17 mouse cellular contexts compared by ENCODE assay signal in genomic region chr1:36401509-36401908, GRCm38 (mm10). TPM values are rescaled to one million over a fixed set of nuclear protein-coding genes. Genes with fewer than 3 reads are reported as not detected.
A peak's percentile ranks its signal among the peaks of the same experiment; 100 is the strongest.
DNase-seq lines count a peak whose midpoint lies in the region; ATAC-seq and TF ChIP-seq lines count a peak whose summit lies in the region.
"Had no signal": no experiment of that assay in that cellular context is flagged by ENCODE, and none has a peak within 500 bp of the region (broad histone marks: within the 10 kb centered on the region; RNA-seq: fewer than 3 reads in every experiment).

No protein-coding gene starts in this region.

- no peak overlapping the region for H3K4me3 ChIP-seq in hindbrain, embryonic 13.5 days
- no peak overlapping the region for H3K4me3 ChIP-seq in hindbrain, embryonic 10.5 days
- H3K4me3 ChIP-seq in forebrain, embryonic 14.5 days (ENCODE audit: low read depth, low read length), result no peak overlapping the region
- H3K4me3 ChIP-seq in midbrain, embryonic 13.5 days (replicated peaks), result no peak overlapping the region
- H3K4me3 ChIP-seq in lung, postnatal 0 days (ENCODE audit: low read depth, low read length), result no peak overlapping the region
- H3K4me3 ChIP-seq: embryonic facial prominence, embryonic 15.5 days had no signal

- DNase-seq in hindbrain, embryonic 10.5 days (ENCODE audit: low spot score), result no peak
- DNase-seq in brain, adult 2 months (ENCODE audit: low read depth, low spot score), result peak; percentile 77
- DNase-seq in forebrain, embryonic 14.5 days (ENCODE audit: low spot score), result peak; percentile 88
- no peak for DNase-seq in lung, postnatal 0 days (ENCODE audit: low spot score)
- DNase-seq in thymus, postnatal 10 days (ENCODE audit: low spot score in 2 of 2), result no peak
- DNase-seq in adrenal gland, postnatal 14 days, result no peak
- DNase-seq: adrenal gland, adult 2 months; cerebellum, postnatal 36 days; liver; lung, adult 2 months had no signal

- peak overlapping the region; percentile 35 for H3K27ac ChIP-seq in hindbrain, embryonic 13.5 days
- no peak overlapping the region for H3K27ac ChIP-seq in hindbrain, embryonic 10.5 days
- peak overlapping the region; percentile 66; the same call in 1 of the 2 replicates for H3K27ac ChIP-seq in forebrain, embryonic 14.5 days (ENCODE audit: low read depth, low read length)
- H3K27ac ChIP-seq in midbrain, embryonic 13.5 days, result peak overlapping the region; percentile 69
- H3K27ac ChIP-seq in lung, postnatal 0 days (ENCODE audit: low read length), result no peak overlapping the region
- H3K27ac ChIP-seq: embryonic facial prominence, embryonic 15.5 days; kidney, postnatal 0 days had no signal

- WGBS in hindbrain, embryonic 13.5 days, result 47% methylated on average over 4 of the region's 4 CpGs
- WGBS in hindbrain, embryonic 10.5 days, result 81% methylated on average over 4 of the region's 4 CpGs
- 20% methylated on average over 4 of the region's 4 CpGs for WGBS in forebrain, embryonic 14.5 days
- WGBS in midbrain, embryonic 13.5 days, result 37% methylated on average over 4 of the region's 4 CpGs
- WGBS in lung, postnatal 0 days, result 44% methylated on average over 4 of the region's 4 CpGs

- TF ChIP-seq CTCF in lung, postnatal 0 days (IDR thresholded peaks at IDR 0.05), result no peak

- H3K9me3 ChIP-seq in hindbrain, embryonic 13.5 days, result no peaks in the 10 kb centered on the region
- H3K9me3 ChIP-seq in hindbrain, embryonic 10.5 days, result no peaks in the 10 kb centered on the region
- H3K9me3 ChIP-seq in forebrain, embryonic 14.5 days (replicated peaks; ENCODE audit: control insufficient read depth, low read length), result no peaks in the 10 kb centered on the region
- no peaks in the 10 kb centered on the region for H3K9me3 ChIP-seq in midbrain, embryonic 13.5 days
- no peaks in the 10 kb centered on the region for H3K9me3 ChIP-seq in lung, postnatal 0 days (ENCODE audit: low read length)
- H3K9me3 ChIP-seq: embryonic facial prominence, embryonic 15.5 days had no signal

- no peaks in the 10 kb centered on the region for H3K36me3 ChIP-seq in hindbrain, embryonic 13.5 days
- H3K36me3 ChIP-seq in hindbrain, embryonic 10.5 days, result no peaks in the 10 kb centered on the region
- no peaks in the 10 kb centered on the region for H3K36me3 ChIP-seq in forebrain, embryonic 14.5 days (ENCODE audit: control insufficient read depth, insufficient read depth, low read length)
- H3K36me3 ChIP-seq in midbrain, embryonic 13.5 days, result no peaks in the 10 kb centered on the region
- no peaks in the 10 kb centered on the region for H3K36me3 ChIP-seq in lung, postnatal 0 days (ENCODE audit: insufficient read depth, low read length)
- H3K36me3 ChIP-seq: embryonic facial prominence, embryonic 15.5 days had no signal

- TF ChIP-seq EP300 in lung, postnatal 0 days (IDR thresholded peaks at IDR 0.05), result no peak

- H3K4me2 ChIP-seq in hindbrain, embryonic 13.5 days, result no peak overlapping the region
- H3K4me2 ChIP-seq in forebrain, embryonic 14.5 days (ENCODE audit: low read length), result no peak overlapping the region
- no peak overlapping the region for H3K4me2 ChIP-seq in midbrain, embryonic 13.5 days (replicated peaks)
- H3K4me2 ChIP-seq in lung, postnatal 0 days (replicated peaks; ENCODE audit: low read depth, low read length), result no peak overlapping the region
- H3K4me2 ChIP-seq: embryonic facial prominence, embryonic 15.5 days had no signal

- H3K27me3 ChIP-seq in hindbrain, embryonic 13.5 days, result no peaks in the 10 kb centered on the region
- H3K27me3 ChIP-seq in hindbrain, embryonic 10.5 days (ENCODE audit: insufficient read depth, poor library complexity, severe bottlenecking), result no peaks in the 10 kb centered on the region
- no peaks in the 10 kb centered on the region for H3K27me3 ChIP-seq in forebrain, embryonic 14.5 days (replicated peaks; ENCODE audit: control insufficient read depth, insufficient read depth, low read length)
- H3K27me3 ChIP-seq in midbrain, embryonic 13.5 days, result no peaks in the 10 kb centered on the region
- no peaks in the 10 kb centered on the region for H3K27me3 ChIP-seq in lung, postnatal 0 days (replicated peaks; ENCODE audit: insufficient read depth, low read length)
- H3K27me3 ChIP-seq: embryonic facial prominence, embryonic 15.5 days had no signal

- peak; percentile 71 for ATAC-seq in hindbrain, embryonic 13.5 days (ENCODE audit: low FRiP score)
- peak; percentile 86 for ATAC-seq in forebrain, embryonic 14.5 days
- ATAC-seq in midbrain, embryonic 13.5 days, result peak; percentile 90
- no peak for ATAC-seq in lung, postnatal 0 days
- ATAC-seq: intestine, embryonic 16.5 days had no signal

- H3K4me1 ChIP-seq in hindbrain, embryonic 13.5 days (replicated peaks), result peaks cover 13% of the 10 kb centered on the region
- H3K4me1 ChIP-seq in hindbrain, embryonic 10.5 days (replicated peaks), result peaks cover 4% of the 10 kb centered on the region
- H3K4me1 ChIP-seq in forebrain, embryonic 14.5 days (ENCODE audit: control insufficient read depth, insufficient read depth, low read length), result peaks cover 17% of the 10 kb centered on the region
- H3K4me1 ChIP-seq in midbrain, embryonic 13.5 days (replicated peaks), result peaks cover 18% of the 10 kb centered on the region
- no peaks in the 10 kb centered on the region for H3K4me1 ChIP-seq in lung, postnatal 0 days (ENCODE audit: insufficient read depth, low read depth, low read length)
- H3K4me1 ChIP-seq: embryonic facial prominence, embryonic 15.5 days had no signal

- no peak overlapping the region for H3K9ac ChIP-seq in hindbrain, embryonic 13.5 days
- H3K9ac ChIP-seq in forebrain, embryonic 14.5 days (ENCODE audit: low read length), result no peak overlapping the region
- no peak overlapping the region for H3K9ac ChIP-seq in midbrain, embryonic 13.5 days (replicated peaks)
- no peak overlapping the region for H3K9ac ChIP-seq in lung, postnatal 0 days (replicated peaks; ENCODE audit: low read depth)
- H3K9ac ChIP-seq: embryonic facial prominence, embryonic 15.5 days had no signal

RNA-seq across cellular contexts. Expression of gene Fer1l5, which starts 29.4 kb away (rescaled TPM):
- polyA plus RNA-seq in hindbrain, embryonic 13.5 days (2015; fragmentation: Nextera tagmentation; extraction: Ambion mirVana), result 1.6 and 2.5 TPM in 2 replicates
- 1.2 and 1.6 TPM in 2 replicates for polyA plus RNA-seq in hindbrain, embryonic 10.5 days (2016; fragmentation: Nextera tagmentation; extraction: Ambion mirVana)
- 0.98 and 1.0 TPM in 2 replicates for polyA plus RNA-seq in forebrain, embryonic 14.5 days (2014; fragmentation: Nextera tagmentation; extraction: Ambion mirVana)
- polyA plus RNA-seq in midbrain, embryonic 13.5 days (2015; fragmentation: Nextera tagmentation; extraction: Ambion mirVana), result 1.9 and 2.5 TPM in 2 replicates
- polyA plus RNA-seq in lung, postnatal 0 days (2015; fragmentation: Nextera tagmentation; extraction: Ambion mirVana), result 0.18 and 0.26 TPM in 2 replicates
- total RNA-seq in adrenal gland, postnatal 14 days (2021), result 0.11 TPM in 1 of 2 replicates, not detected in the other
- total RNA-seq: left cerebral cortex, adult 8-10 months had no signal
- polyA plus RNA-seq: spleen, adult 2 months had no signal

RNA-seq across cellular contexts. Expression of gene Kansl3, which starts 32.5 kb away (rescaled TPM):
- polyA plus RNA-seq in hindbrain, embryonic 13.5 days (2015; fragmentation: Nextera tagmentation; extraction: Ambion mirVana), result 35.9 and 38.3 TPM in 2 replicates
- 44.5 and 47.0 TPM in 2 replicates for polyA plus RNA-seq in hindbrain, embryonic 10.5 days (2016; fragmentation: Nextera tagmentation; extraction: Ambion mirVana)
- polyA plus RNA-seq in forebrain, embryonic 14.5 days (2014; fragmentation: Nextera tagmentation; extraction: Ambion mirVana), result 18.3 and 26.7 TPM in 2 replicates
- 40.6 and 41.9 TPM in 2 replicates for polyA plus RNA-seq in midbrain, embryonic 13.5 days (2015; fragmentation: Nextera tagmentation; extraction: Ambion mirVana)
- 21.3 and 23.5 TPM in 2 replicates for polyA plus RNA-seq in lung, postnatal 0 days (2015; fragmentation: Nextera tagmentation; extraction: Ambion mirVana)
- total RNA-seq in adrenal gland, postnatal 14 days (2021), result 86.5 and 103 TPM in 2 replicates

RNA-seq across cellular contexts. Expression of gene Lman2l, which starts 43.6 kb away (rescaled TPM):
- polyA plus RNA-seq in hindbrain, embryonic 13.5 days (2015; fragmentation: Nextera tagmentation; extraction: Ambion mirVana), result 70.4 and 71.1 TPM in 2 replicates
- 62.9 and 65.2 TPM in 2 replicates for polyA plus RNA-seq in hindbrain, embryonic 10.5 days (2016; fragmentation: Nextera tagmentation; extraction: Ambion mirVana)
- 32.6 and 39.3 TPM in 2 replicates for polyA plus RNA-seq in forebrain, embryonic 14.5 days (2014; fragmentation: Nextera tagmentation; extraction: Ambion mirVana)
- polyA plus RNA-seq in midbrain, embryonic 13.5 days (2015; fragmentation: Nextera tagmentation; extraction: Ambion mirVana), result 66.8 and 72.1 TPM in 2 replicates
- 15.9 and 25.1 TPM in 2 replicates for polyA plus RNA-seq in lung, postnatal 0 days (2015; fragmentation: Nextera tagmentation; extraction: Ambion mirVana)
- total RNA-seq in adrenal gland, postnatal 14 days (2021), result 26.2 and 30.7 TPM in 2 replicates

Comparison
In these comparisons a context has a peak if more than half of its experiments do, and no peak if none do; other contexts are left out.
1. H3K27ac ChIP-seq: peak in hindbrain, embryonic 13.5 days (single experiment), forebrain, embryonic 14.5 days (single experiment) and midbrain, embryonic 13.5 days (single experiment); none in hindbrain, embryonic 10.5 days (single experiment) and lung, postnatal 0 days (single experiment).
2. DNase-seq: peak in brain, adult 2 months (single experiment) and forebrain, embryonic 14.5 days (single experiment); none in hindbrain, embryonic 10.5 days (single experiment), lung, postnatal 0 days (single experiment), thymus, postnatal 10 days (0 of 2) and adrenal gland, postnatal 14 days (single experiment).